Mouse (Mus musculus) cerebellum, adult 9-11 months (tissue): ENCODE measurements around the gene Pts.

Experiments
- DNase-seq: peaks from one replicate; pipeline ENCODE4 v3.0.0; 2022

Gene Pts

DNA sequence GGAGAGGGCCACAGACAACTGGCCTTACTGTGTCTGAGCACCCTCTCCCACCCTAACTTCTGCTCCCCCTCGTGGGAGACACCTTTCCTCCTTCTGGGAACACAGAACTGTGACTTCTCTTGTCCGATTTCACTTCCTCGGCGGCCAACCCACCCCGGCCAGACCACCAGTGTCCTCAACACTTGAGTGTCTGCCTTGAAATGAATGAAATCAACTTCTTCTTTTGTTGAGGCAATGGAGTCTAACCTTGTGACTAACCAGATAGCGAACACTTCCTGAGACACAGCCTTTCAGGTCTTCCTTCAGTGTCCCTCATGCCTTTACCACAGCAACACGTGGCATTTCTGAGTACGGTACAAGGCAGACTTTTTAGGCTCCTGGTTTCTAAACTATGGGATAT is 45.8 kb downstream of the Pts start:
- no peak for DNase-seq

DNA sequence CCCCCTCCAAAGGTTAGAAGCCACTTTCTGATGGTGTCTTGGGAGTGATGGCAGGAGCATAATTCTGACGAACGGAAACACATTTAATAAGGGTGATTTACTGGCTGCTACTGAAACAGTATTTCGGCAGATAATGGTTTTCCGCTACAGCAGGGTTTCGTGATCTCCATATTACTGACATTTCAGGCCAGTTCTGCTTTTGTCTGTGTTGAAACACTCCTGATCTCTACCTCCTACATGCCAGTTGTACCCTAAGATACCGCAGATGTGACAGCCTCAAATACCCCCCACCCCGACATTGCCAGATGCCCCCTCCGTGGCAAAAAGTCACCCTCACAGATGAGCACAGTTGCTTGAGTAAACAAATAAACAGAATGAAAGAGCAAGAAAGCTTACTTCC is 49.0 kb downstream of the Pts start:
- DNase-seq, result no peak

DNA sequence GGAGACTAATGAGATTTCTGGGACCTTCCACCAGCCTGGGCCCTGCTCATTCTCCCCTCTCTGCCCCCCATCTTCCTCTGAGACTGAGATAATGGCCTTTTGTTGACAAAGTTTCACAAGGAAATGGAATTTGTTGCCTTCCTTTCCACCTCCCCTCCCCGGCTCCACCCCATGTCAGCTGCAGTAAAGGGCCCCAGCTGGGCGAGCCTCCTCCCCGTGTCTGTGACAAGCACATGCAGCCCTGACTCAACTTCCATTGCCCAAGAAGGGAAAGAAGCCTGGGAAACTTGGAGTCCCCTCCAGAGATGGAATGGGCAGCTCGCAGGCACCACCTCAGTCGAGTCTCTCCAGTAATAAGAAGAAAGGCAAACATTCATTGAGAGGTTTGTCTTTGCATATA is 49.7 kb downstream of the Pts start:
- no peak for DNase-seq

- DNase-seq, result no peak
Observed at GRCm38 (mm10) chr9:50477270-50477669, 51.3 kb downstream of the Pts start.

DNA sequence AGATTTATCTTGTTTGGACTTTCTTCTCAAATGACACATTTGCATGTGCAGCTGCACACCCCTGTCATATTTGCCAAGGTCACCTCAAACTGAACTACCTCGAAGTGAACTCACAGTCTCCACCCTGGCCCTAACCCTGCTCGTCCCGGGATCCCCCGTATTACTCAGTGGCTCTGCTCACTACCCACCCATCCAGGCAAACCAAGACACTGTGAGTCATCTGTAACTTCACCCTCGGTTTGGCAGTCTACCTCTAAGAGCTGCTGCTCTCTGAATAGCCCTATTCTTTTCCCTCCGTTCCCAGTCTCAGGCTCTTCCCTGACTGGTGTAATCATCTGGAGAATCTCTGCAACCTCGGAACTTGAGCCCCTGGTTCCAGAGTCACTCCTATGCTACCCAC is 51.9 kb downstream of the Pts start:
- DNase-seq, result no peak

- DNase-seq, result no peak
Observed at GRCm38 (mm10) chr9:50475745-50476144, 52.8 kb downstream of the Pts start.

DNA sequence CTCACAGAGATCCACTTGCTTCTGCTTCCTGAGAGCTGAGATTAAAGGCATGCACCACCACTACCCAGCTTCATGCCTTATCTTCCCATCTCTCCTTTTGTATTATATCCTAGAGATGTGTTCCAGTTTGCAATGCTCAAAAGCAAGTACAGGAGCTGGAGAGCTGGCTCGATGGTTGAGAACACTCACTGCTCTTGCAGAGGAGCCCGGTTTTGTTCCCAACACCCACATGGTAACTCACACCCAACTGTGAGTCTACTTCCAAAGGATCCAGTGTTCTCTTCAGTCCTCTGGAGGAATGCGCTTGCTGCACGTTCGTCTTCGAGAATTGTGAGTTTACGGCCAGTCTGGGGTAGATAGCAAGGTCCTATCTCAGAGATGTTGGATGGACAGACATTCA is 53.2 kb downstream of the Pts start:
- DNase-seq, result no peak
